Mouse (Mus musculus) adrenal gland, adult 8-10 months (tissue): ENCODE data around the gene Lysmd1. TPM values are rescaled to one million over a fixed set of nuclear protein-coding genes. Genes with fewer than 3 reads are reported as not detected.
"Not testable (repeated sequence)": the region's sequence is repeated elsewhere in the genome, so short reads cannot be mapped to it uniquely, and the experiment has no call there.

Experiments
- DNase-seq: peaks from one replicate; pipeline ENCODE4 v3.0.0; 2022
- total RNA-seq, 4 experiments: library from RNA; stranded (reverse); gene quantifications; 2 replicates each; pipeline ENCODE4 v1.2.4; 2022

Gene Lysmd1
- 10 to 100 TPM in 3 of 4 experiments, 1 to 10 TPM in 1; 8.4 to 11.4 (median 10.4) TPM for total RNA-seq

- peak; percentile 93 for DNase-seq
Observed at GRCm38 (mm10) chr3:95133680-95134101, at the start of gene Lysmd1, which contains the start of gene Scnm1. TSS of gene Lysmd1 (plus strand) at chr3:95134088. TSS of gene Scnm1 (minus strand) at chr3:95134011.

GRCm38 (mm10) chr3:95088071-95088470 is 45.8 kb upstream of the Lysmd1 start:
- DNase-seq = no peak

- DNase-seq = no peak
Observed at GRCm38 (mm10) chr3:95100854-95101253, 33.0 kb upstream of the Lysmd1 start.

- no peak for DNase-seq
Observed at GRCm38 (mm10) chr3:95105121-95105520, 28.8 kb upstream of the Lysmd1 start.

- no peak for DNase-seq
Observed at GRCm38 (mm10) chr3:95105586-95106337, 28.1 kb upstream of the Lysmd1 start.

GRCm38 (mm10) chr3:95106338-95107117 is 27.4 kb upstream of the Lysmd1 start, which contains the start of gene Pip5k1a:
TSS of gene Pip5k1a (minus strand) at chr3:95106930.
- DNase-seq = peak; percentile 96

GRCm38 (mm10) chr3:95107308-95107707 is 26.6 kb upstream of the Lysmd1 start:
- DNase-seq = not testable (repeated sequence)

- DNase-seq = no peak
Observed at GRCm38 (mm10) chr3:95107898-95108297, 26.0 kb upstream of the Lysmd1 start.

GRCm38 (mm10) chr3:95110911-95111726 is 22.8 kb upstream of the Lysmd1 start, which contains the start of gene Vps72:
TSS of gene Vps72 (plus strand) at chr3:95111022.
- peak; percentile 87 for DNase-seq

GRCm38 (mm10) chr3:95112760-95113159 is 21.1 kb upstream of the Lysmd1 start:
- no peak for DNase-seq

- no peak for DNase-seq
Observed at GRCm38 (mm10) chr3:95117751-95118150, 16.1 kb upstream of the Lysmd1 start.

GRCm38 (mm10) chr3:95121580-95121979 is 12.3 kb upstream of the Lysmd1 start:
- no peak for DNase-seq

GRCm38 (mm10) chr3:95124246-95124645 is 9.6 kb upstream of the Lysmd1 start, which contains the start of gene Tmod4:
TSS of gene Tmod4 (plus strand) at chr3:95124476.
- no peak for DNase-seq

GRCm38 (mm10) chr3:95124972-95125371 is 8.9 kb upstream of the Lysmd1 start:
- DNase-seq = no peak

GRCm38 (mm10) chr3:95129226-95129651 is 4.6 kb upstream of the Lysmd1 start:
- DNase-seq = no peak

- DNase-seq = no peak
Observed at GRCm38 (mm10) chr3:95130081-95130480, 3.8 kb upstream of the Lysmd1 start.

GRCm38 (mm10) chr3:95132389-95132788 is 1.5 kb upstream of the Lysmd1 start:
- DNase-seq = not testable (repeated sequence)

GRCm38 (mm10) chr3:95133176-95133575 is 712 bp upstream of the Lysmd1 start:
- DNase-seq = no peak

- DNase-seq = not testable (repeated sequence)
Observed at GRCm38 (mm10) chr3:95134133-95134532, 245 bp downstream of the Lysmd1 start.

- peak; percentile 66 for DNase-seq
Observed at GRCm38 (mm10) chr3:95135023-95135422, 1.1 kb downstream of the Lysmd1 start.

GRCm38 (mm10) chr3:95135433-95136052 is 1.7 kb downstream of the Lysmd1 start:
- DNase-seq = no peak

GRCm38 (mm10) chr3:95136336-95136735 is 2.4 kb downstream of the Lysmd1 start:
- no peak for DNase-seq
